Mouse (Mus musculus): ENCODE measurements around the gene Mpp2. TPM values are rescaled to one million over a fixed set of nuclear protein-coding genes. Genes with fewer than 3 reads are reported as not detected.

Mpp2 gene
- polyA plus RNA-seq, 1 experiment from 2014 or later = 8.8 TPM

- Histone ChIP-seq H3K9me3 (no peaks in the 10 kb centered on the region), H3K9ac (no peak overlapping the region), H3K27me3 (no peaks in the 10 kb centered on the region), H3K27ac (no peak overlapping the region), H3K36me3 (0 out of 2 replicates have a peak, but pooled peaks cover 2% of the 10 kb centered on the region), H3K4me2 (no peak overlapping the region), H3K4me3 (no peak overlapping the region), H3K4me1 (no peaks in the 10 kb centered on the region)
- 84% methylated on average over 9 of the region's 9 CpGs for WGBS
- ATAC-seq (ENCODE audit: insufficient number of reproducible peaks, low FRiP score, low TSS enrichment, low read depth) = no peak
These were observed 68.6 kb downstream of the Mpp2 start for GRCm38 (mm10) chr11:102019736-102020135.

GRCm38 (mm10) chr11:102016136-102016535 lies 72.2 kb downstream of the Mpp2 start:
- no peak overlapping the region for H3K9ac ChIP-seq
- H3K36me3 ChIP-seq = peaks cover 9% of the 10 kb centered on the region
- no peaks in the 10 kb centered on the region for H3K9me3 ChIP-seq
- H3K27me3 ChIP-seq = no peaks in the 10 kb centered on the region
- no peak overlapping the region for H3K4me3 ChIP-seq
- ATAC-seq (ENCODE audit: insufficient number of reproducible peaks, low FRiP score, low TSS enrichment, low read depth) = no peak
- no peaks in the 10 kb centered on the region for H3K4me1 ChIP-seq
- no peak overlapping the region for H3K27ac ChIP-seq
- H3K4me2 ChIP-seq = no peak overlapping the region
- WGBS = 91% methylated on average over 1 of the region's 1 CpGs

GRCm38 (mm10) chr11:102015472-102015871 lies 72.8 kb downstream of the Mpp2 start:
- Histone ChIP-seq H3K27ac (no peak overlapping the region), H3K27me3 (no peaks in the 10 kb centered on the region), H3K4me2 (no peak overlapping the region), H3K9me3 (no peaks in the 10 kb centered on the region), H3K4me1 (peaks cover under 1% of the 10 kb centered on the region; the same call in 1 of the 2 replicates), H3K36me3 (peaks cover 9% of the 10 kb centered on the region), H3K9ac (no peak overlapping the region), H3K4me3 (no peak overlapping the region)
- WGBS = 64% methylated on average over 6 of the region's 6 CpGs
- ATAC-seq (ENCODE audit: insufficient number of reproducible peaks, low FRiP score, low TSS enrichment, low read depth) = no peak

- H3K9me3 ChIP-seq = no peaks in the 10 kb centered on the region
- no peak overlapping the region for H3K9ac ChIP-seq
- H3K27me3 ChIP-seq = no peaks in the 10 kb centered on the region
- ATAC-seq (ENCODE audit: insufficient number of reproducible peaks, low FRiP score, low TSS enrichment, low read depth) = no peak
- peaks cover 10% of the 10 kb centered on the region; the same call in 1 of the 2 replicates for H3K4me1 ChIP-seq
- no peak overlapping the region for H3K27ac ChIP-seq
- H3K4me3 ChIP-seq = no peak overlapping the region
- peaks cover 11% of the 10 kb centered on the region for H3K36me3 ChIP-seq
- H3K4me2 ChIP-seq = no peak overlapping the region
- WGBS = 86% methylated on average over 8 of the region's 8 CpGs
These were observed 75.1 kb downstream of the Mpp2 start for GRCm38 (mm10) chr11:102013201-102013600.

GRCm38 (mm10) chr11:102011510-102011909 lies 76.8 kb downstream of the Mpp2 start:
- no peak overlapping the region for H3K9ac ChIP-seq
- WGBS = 65% methylated on average over 8 of the region's 8 CpGs
- H3K4me2 ChIP-seq = no peak overlapping the region
- ATAC-seq (ENCODE audit: insufficient number of reproducible peaks, low FRiP score, low TSS enrichment, low read depth) = no peak
- H3K4me1 ChIP-seq = peaks cover 10% of the 10 kb centered on the region; the same call in 1 of the 2 replicates
- no peaks in the 10 kb centered on the region for H3K27me3 ChIP-seq
- no peak overlapping the region for H3K4me3 ChIP-seq
- H3K36me3 ChIP-seq = peaks cover 19% of the 10 kb centered on the region
- H3K27ac ChIP-seq = no peak overlapping the region
- no peaks in the 10 kb centered on the region for H3K9me3 ChIP-seq

- no peak overlapping the region for H3K4me3 ChIP-seq
- H3K9me3 ChIP-seq = no peaks in the 10 kb centered on the region
- WGBS = 33% methylated on average over 13 of the region's 13 CpGs
- H3K4me2 ChIP-seq = no peak overlapping the region
- H3K9ac ChIP-seq = no peak overlapping the region
- peaks cover 22% of the 10 kb centered on the region for H3K36me3 ChIP-seq
- H3K27ac ChIP-seq = no peak overlapping the region
- peaks cover 10% of the 10 kb centered on the region; the same call in 1 of the 2 replicates for H3K4me1 ChIP-seq
- no peak for ATAC-seq (ENCODE audit: insufficient number of reproducible peaks, low FRiP score, low TSS enrichment, low read depth)
- H3K27me3 ChIP-seq = no peaks in the 10 kb centered on the region
These were observed 78.2 kb downstream of the Mpp2 start for GRCm38 (mm10) chr11:102010140-102010539.

- Histone ChIP-seq H3K4me3 (no peak overlapping the region), H3K27ac (peak overlapping the region; percentile 5; the same call in 1 of the 2 replicates), H3K4me2 (no peak overlapping the region), H3K27me3 (no peaks in the 10 kb centered on the region), H3K9me3 (no peaks in the 10 kb centered on the region), H3K9ac (no peak overlapping the region), H3K4me1 (peaks cover 10% of the 10 kb centered on the region; the same call in 1 of the 2 replicates), H3K36me3 (peaks cover 22% of the 10 kb centered on the region)
- 80% methylated on average over 15 of the region's 15 CpGs for WGBS
- no peak for ATAC-seq (ENCODE audit: insufficient number of reproducible peaks, low FRiP score, low TSS enrichment, low read depth)
These were observed 79.2 kb downstream of the Mpp2 start for GRCm38 (mm10) chr11:102008954-102009637.

GRCm38 (mm10) chr11:102008372-102008771 lies 79.9 kb downstream of the Mpp2 start:
- WGBS = 88% methylated on average over 8 of the region's 8 CpGs
- Histone ChIP-seq H3K27me3 (no peaks in the 10 kb centered on the region), H3K4me2 (no peak overlapping the region), H3K4me1 (peaks cover 10% of the 10 kb centered on the region; the same call in 1 of the 2 replicates), H3K9ac (no peak overlapping the region), H3K9me3 (no peaks in the 10 kb centered on the region), H3K4me3 (no peak overlapping the region), H3K27ac (no peak overlapping the region), H3K36me3 (peaks cover 22% of the 10 kb centered on the region)
- ATAC-seq (ENCODE audit: insufficient number of reproducible peaks, low FRiP score, low TSS enrichment, low read depth) = no peak

Other genes starting within 250 kb of the Mpp2 start
- gene Meox1, start 194.1 kb downstream of the Mpp2 start, polyA plus RNA-seq (2015; fragmentation: Nextera tagmentation; extraction: Ambion mirVana) = 15.8 and 18.6 TPM in 2 replicates
- 0.16 and 0.50 TPM in 2 replicates for gene Sost, start 121.5 kb downstream of the Mpp2 start, polyA plus RNA-seq (2015; fragmentation: Nextera tagmentation; extraction: Ambion mirVana)
- not detected in 2 replicates for gene Cfap97d1, start 104.2 kb downstream of the Mpp2 start, polyA plus RNA-seq (2015; fragmentation: Nextera tagmentation; extraction: Ambion mirVana)
- gene Dusp3, start 101.5 kb downstream of the Mpp2 start, polyA plus RNA-seq (2015; fragmentation: Nextera tagmentation; extraction: Ambion mirVana) = 26.9 and 37.0 TPM in 2 replicates
- 5.8 and 6.0 TPM in 2 replicates for gene Mpp3, start 60.1 kb downstream of the Mpp2 start, polyA plus RNA-seq (2015; fragmentation: Nextera tagmentation; extraction: Ambion mirVana)
- 2.2 and 2.4 TPM in 2 replicates for gene Cd300lg, start 47.0 kb downstream of the Mpp2 start, polyA plus RNA-seq (2015; fragmentation: Nextera tagmentation; extraction: Ambion mirVana)
- gene Ppy, start 12.8 kb upstream of the Mpp2 start, polyA plus RNA-seq (2015; fragmentation: Nextera tagmentation; extraction: Ambion mirVana) = not detected in 2 replicates
- not detected in 2 replicates for gene Pyy, start 19.3 kb upstream of the Mpp2 start, polyA plus RNA-seq (2015; fragmentation: Nextera tagmentation; extraction: Ambion mirVana)
- 0.12 and 0.14 TPM in 2 replicates for gene Nags, start 57.0 kb upstream of the Mpp2 start, polyA plus RNA-seq (2015; fragmentation: Nextera tagmentation; extraction: Ambion mirVana)
- 37.5 and 40.3 TPM in 2 replicates for gene Tmem101, start 67.9 kb upstream of the Mpp2 start, polyA plus RNA-seq (2015; fragmentation: Nextera tagmentation; extraction: Ambion mirVana)
- gene Lsm12, start 96.8 kb upstream of the Mpp2 start, polyA plus RNA-seq (2015; fragmentation: Nextera tagmentation; extraction: Ambion mirVana) = 119 and 130 TPM in 2 replicates
- 25.1 and 27.6 TPM in 2 replicates for gene G6pc3, start 101.1 kb upstream of the Mpp2 start, polyA plus RNA-seq (2015; fragmentation: Nextera tagmentation; extraction: Ambion mirVana)
- 94.1 and 96.7 TPM in 2 replicates for gene Hdac5, start 141.7 kb upstream of the Mpp2 start, polyA plus RNA-seq (2015; fragmentation: Nextera tagmentation; extraction: Ambion mirVana)
- gene BC030867, start 160.4 kb upstream of the Mpp2 start, polyA plus RNA-seq (2015; fragmentation: Nextera tagmentation; extraction: Ambion mirVana) = 13.0 and 13.8 TPM in 2 replicates
- gene Asb16, start 180.2 kb upstream of the Mpp2 start, polyA plus RNA-seq (2015; fragmentation: Nextera tagmentation; extraction: Ambion mirVana) = 0.20 and 0.24 TPM in 2 replicates
- gene Tmub2, start 196.4 kb upstream of the Mpp2 start, polyA plus RNA-seq (2015; fragmentation: Nextera tagmentation; extraction: Ambion mirVana) = 53.4 and 53.9 TPM in 2 replicates
- gene Atxn7l3, start 208.1 kb upstream of the Mpp2 start, polyA plus RNA-seq (2015; fragmentation: Nextera tagmentation; extraction: Ambion mirVana) = 15.0 and 18.0 TPM in 2 replicates
- 76.0 and 85.7 TPM in 2 replicates for gene Ubtf, start 231.2 kb upstream of the Mpp2 start, polyA plus RNA-seq (2015; fragmentation: Nextera tagmentation; extraction: Ambion mirVana)